Mouse (Mus musculus) layer of hippocampus, adult 2 months (tissue): ENCODE data around the gene A430033K04Rik. TPM values are rescaled to one million over a fixed set of nuclear protein-coding genes. Genes with fewer than 3 reads are reported as not detected.
A peak's percentile ranks its signal among the peaks of the same experiment; 100 is the strongest.

Source experiments
- DNase-seq, 2 experiments: peaks; one replicate each; pipeline ENCODE4 v3.0.0; 2022; ENCODE audit warnings: low spot score in 2 of 2
- H3K27ac ChIP-seq: fragments of 200-600 bp; 2 replicates; pipeline ENCODE4 v1.8.1; 2022
- H3K4me3 ChIP-seq: fragments of 200-600 bp; 2 replicates; pipeline ENCODE4 v1.8.1; 2022; ENCODE audit warnings: mild to moderate bottlenecking
- CTCF ChIP-seq: fragments of 200-600 bp; conservative IDR thresholded peaks from 2 replicates; pipeline ENCODE4 v1.8.1; 2022; ENCODE audit warnings: antibody characterized with exemption, mild to moderate bottlenecking, moderate library complexity
- long read RNA-seq, 2 experiments: library from polyadenylated mRNA; stranded (forward); transcript quantifications; one replicate each; pipeline ENCODE4 v2.0.0; 2021; ENCODE audit warnings: borderline mapping rate in 2 of 2
- total RNA-seq, 2 experiments: library from RNA; stranded (reverse); gene quantifications; 2 replicates each; pipeline ENCODE4 v1.2.3; 2021

A430033K04Rik gene
- total RNA-seq: 10 to 100 TPM; 17.1 to 18.2 TPM
- long read RNA-seq, experiment 1, transcript A430033K04Rik-202 (4 exons, 3,038 nt): major isoform, 6 of 6 reads
- long read RNA-seq, experiment 1, partial matches to known transcripts: 0 of 6 reads
- long read RNA-seq, experiment 1, other reads (novel, unspliced or antisense): 0 of 6 reads
- long read RNA-seq, experiment 2, transcript A430033K04Rik-202 (4 exons, 3,038 nt): major isoform, 12 of 12 reads
- long read RNA-seq, experiment 2, partial matches to known transcripts: 0 of 12 reads
- long read RNA-seq, experiment 2, other reads (novel, unspliced or antisense): 0 of 12 reads

DNA sequence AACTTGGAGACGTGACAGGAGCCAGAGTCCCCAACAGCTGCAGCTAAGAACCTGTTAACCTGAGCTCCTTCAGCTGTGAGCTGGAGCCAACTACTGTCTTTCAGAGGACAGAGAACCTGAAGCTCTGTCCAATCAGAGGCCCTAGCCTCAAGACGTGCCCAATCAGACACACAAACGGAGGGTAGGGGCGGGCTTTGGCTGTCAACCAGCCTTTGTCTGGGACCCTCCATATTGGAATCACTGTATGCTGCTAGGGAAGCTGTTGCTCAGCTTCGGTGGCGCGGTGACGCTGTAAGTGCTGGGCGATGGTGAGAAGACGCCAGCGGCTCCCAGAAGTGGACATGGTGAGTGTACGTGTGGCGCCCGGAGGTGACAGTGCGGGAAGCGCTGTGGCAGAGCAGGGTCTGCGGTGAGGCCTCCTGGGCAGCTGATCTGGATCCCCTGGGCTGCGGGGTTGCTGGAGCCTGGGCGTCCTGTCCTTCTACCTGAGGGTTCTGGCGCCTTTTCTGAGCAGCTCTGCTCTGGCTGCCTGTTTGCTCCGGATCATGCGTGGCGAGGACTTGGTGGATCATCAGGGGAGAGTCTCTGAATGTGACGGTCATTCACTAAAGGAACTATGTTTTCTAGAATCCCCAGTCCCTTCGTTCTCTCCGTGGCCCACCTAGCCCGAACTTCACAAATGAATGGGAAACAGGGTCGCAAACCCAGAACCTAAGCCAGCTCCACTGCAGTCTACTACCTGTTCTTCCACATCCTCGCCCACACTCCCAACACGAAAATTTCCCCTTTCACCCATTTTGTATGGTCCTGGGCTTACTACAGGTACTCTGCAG lies at the start of gene A430033K04Rik:
A430033K04Rik (plus strand) TSS at position 215 of the 833 bp plus-strand sequence.
- no peak for TF ChIP-seq CTCF
- DNase-seq: peak; percentile 93 to 96
- H3K4me3 ChIP-seq: peak within 1 kb of the TSS; percentile 92
- peak within 1 kb of the TSS; percentile 97 for H3K27ac ChIP-seq

- Histone ChIP-seq H3K4me3 (no peak overlapping the region), H3K27ac (no peak overlapping the region)
- no peak for DNase-seq
- no peak for TF ChIP-seq CTCF
Measured at GRCm38 (mm10) chr5:138587396-138587795, 35.3 kb upstream of the A430033K04Rik start.

DNA sequence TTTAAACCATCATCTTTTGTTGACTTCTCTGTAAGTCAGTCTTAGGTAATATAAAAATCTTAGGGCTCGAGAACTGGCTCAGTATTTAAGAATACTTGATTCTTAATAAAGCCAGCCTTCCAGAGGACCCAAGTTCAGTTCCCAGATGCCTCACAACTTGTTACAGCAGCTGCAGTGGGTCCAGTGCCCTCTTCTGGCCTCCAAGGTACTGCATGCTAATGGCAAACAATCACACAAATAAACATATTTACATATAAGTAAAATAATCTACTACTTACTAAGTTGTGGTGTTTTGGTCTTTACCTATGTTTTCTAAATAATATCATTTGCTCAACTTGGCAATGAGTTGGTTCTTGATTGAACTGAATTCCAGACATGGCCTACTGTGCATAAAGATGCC lies 4.3 kb upstream of the A430033K04Rik start:
- peak; percentile 62 for TF ChIP-seq CTCF
- DNase-seq: no peak
- Histone ChIP-seq H3K27ac (no peak overlapping the region), H3K4me3 (peak overlapping the region; percentile 99)

DNA sequence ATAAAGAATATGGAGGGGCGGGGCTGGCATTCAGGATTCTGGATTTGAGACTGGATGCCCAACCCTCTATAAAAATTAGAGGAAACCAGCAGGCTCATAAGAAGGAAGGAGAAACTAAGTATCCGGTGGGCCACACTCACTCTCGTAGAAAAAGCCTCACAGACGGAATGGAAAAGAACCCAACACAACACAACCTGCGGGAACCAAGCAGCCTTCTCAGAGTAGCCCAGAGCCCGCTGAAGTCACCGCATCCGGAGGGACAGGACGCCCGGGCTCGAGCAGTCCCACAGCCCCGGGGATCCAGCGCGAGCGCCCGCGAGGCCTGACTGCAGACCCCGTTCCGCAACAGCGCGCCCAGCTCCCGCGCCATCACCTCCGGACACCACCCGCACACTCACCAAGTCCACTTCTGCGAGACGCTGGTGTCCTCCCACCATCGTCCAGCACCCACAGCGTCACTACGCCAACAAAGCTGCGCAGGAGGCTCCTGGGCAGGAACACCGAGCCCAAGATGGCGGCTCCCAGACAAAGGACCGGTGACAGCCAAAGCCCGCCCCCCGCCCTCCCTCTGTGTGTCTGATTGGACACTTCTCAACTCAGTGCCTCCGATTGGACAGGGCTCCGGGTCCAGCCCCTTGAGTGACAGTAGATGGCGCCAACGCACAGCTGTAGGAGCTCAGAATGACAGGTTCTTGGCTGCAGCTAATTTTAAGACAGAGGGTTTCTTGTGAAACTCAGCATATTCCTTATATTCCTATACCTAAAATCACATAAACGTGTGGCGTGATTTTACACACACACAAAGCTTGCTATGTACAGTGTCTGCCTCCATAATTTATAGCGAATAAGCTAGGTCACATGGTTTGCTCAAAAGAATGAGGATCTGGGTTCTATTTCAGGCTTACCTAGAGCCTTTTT lies 3.2 kb upstream of the A430033K04Rik start, which contains the start of gene Zfp68:
Zfp68 (minus strand) TSS at position 551 of the 918 bp plus-strand sequence.
- Histone ChIP-seq H3K4me3 (peak within 1 kb of the TSS; percentile 99), H3K27ac (peak within 1 kb of the TSS; percentile 97)
- TF ChIP-seq CTCF: peak; percentile 74

GRCm38 (mm10) chr5:138620836-138621235 lies 1.8 kb upstream of the A430033K04Rik start:
- Histone ChIP-seq H3K27ac (no peak overlapping the region), H3K4me3 (no peak overlapping the region)
- no peak for DNase-seq
- TF ChIP-seq CTCF: no peak

More for the DNA sequence above, 3.2 kb upstream of the A430033K04Rik start, which contains the start of gene Zfp68:
- DNase-seq: peak; percentile 89 to 96

GRCm38 (mm10) chr5:138623478-138623875 lies 818 bp downstream of the A430033K04Rik start:
- H3K4me3 ChIP-seq: peak overlapping the region; percentile 92
- DNase-seq: no peak
- TF ChIP-seq CTCF: no peak
- peak overlapping the region; percentile 97 for H3K27ac ChIP-seq

- TF ChIP-seq CTCF: no peak
Measured at GRCm38 (mm10) chr5:138636486-138636885, 13.8 kb downstream of the A430033K04Rik start.

DNA sequence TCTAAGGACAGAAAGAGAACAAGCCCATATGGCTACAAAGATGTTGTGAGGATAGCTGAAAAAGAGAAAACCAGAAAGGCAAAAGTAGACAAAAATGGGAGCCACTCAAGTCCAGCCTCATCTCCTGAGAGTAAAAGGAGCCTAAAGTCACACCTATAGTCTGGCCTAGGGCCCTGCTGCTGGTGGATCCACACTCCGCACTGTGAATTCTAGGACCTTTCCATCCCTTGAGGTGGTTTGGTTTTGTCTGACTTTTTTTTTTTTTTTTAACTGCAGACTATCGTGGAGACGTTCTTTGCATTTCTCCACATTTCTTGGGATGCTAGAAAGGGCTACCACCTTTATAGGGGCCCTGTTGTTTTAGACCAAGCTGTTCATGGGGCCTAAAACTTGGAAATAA lies 18.4 kb downstream of the A430033K04Rik start:
- no peak for DNase-seq
- Histone ChIP-seq H3K4me3 (no peak overlapping the region), H3K27ac (no peak overlapping the region)
- no peak for TF ChIP-seq CTCF

More at GRCm38 (mm10) chr5:138636486-138636885, 13.8 kb downstream of the A430033K04Rik start:
- Histone ChIP-seq H3K27ac (no peak overlapping the region), H3K4me3 (no peak overlapping the region)
- DNase-seq: no peak

- H3K4me3 ChIP-seq: no peak overlapping the region
- no peak for DNase-seq
- TF ChIP-seq CTCF: no peak
- H3K27ac ChIP-seq: no peak overlapping the region
Measured at GRCm38 (mm10) chr5:138641761-138642160, 19.1 kb downstream of the A430033K04Rik start.

DNA sequence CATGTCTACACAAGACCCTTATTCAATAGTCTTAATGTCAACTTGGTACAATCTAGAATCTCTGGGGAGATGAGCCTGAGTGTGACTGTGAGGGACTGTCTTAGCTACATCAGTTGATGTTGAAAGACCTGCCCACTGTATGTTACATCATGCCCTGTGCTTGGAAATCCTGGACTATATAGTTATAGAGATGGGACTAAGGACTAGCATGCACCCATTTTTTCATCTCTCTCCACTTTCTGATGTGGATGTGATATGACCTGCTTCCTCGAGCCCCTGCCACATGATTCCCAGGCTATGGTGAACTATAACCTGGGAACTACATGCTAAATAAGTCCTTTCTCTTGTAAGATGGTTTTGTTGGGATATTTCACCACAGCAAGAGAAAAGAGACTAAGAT lies 30.3 kb downstream of the A430033K04Rik start:
- no peak for TF ChIP-seq CTCF
- no peak for DNase-seq
- Histone ChIP-seq H3K27ac (no peak overlapping the region), H3K4me3 (no peak overlapping the region)

- Histone ChIP-seq H3K27ac (no peak overlapping the region), H3K4me3 (no peak overlapping the region)
- peak; percentile 90 for TF ChIP-seq CTCF
- peak; percentile 48 to 55 for DNase-seq
Measured at GRCm38 (mm10) chr5:138656477-138657156, 34.0 kb downstream of the A430033K04Rik start.

DNA sequence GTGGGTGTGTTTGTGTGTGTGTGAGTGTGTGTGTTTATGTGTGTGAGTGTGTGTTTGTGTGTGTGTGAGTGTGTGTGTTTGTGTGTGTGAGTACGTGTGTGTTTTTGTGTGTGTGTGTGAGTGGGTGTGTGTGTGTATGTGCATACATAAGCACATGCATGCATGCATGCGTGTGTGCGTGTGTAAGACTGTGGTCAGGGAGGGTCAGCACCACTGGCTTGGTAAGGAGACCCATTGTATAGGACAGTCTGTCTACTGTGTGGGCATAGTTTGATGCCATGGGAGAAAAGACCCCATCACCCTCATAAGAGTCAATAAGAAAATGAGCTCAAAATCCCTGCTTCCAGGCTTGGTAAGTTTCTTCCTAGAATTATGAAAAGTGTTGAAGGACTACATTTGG lies 34.7 kb downstream of the A430033K04Rik start:
- H3K27ac ChIP-seq: no peak overlapping the region
- TF ChIP-seq CTCF: no peak

More for the DNA sequence above, 34.7 kb downstream of the A430033K04Rik start:
- DNase-seq: no peak
- H3K4me3 ChIP-seq: no peak overlapping the region
